Mouse (Mus musculus) C2C12 (cell line): ENCODE results near the gene Srpr. TPM values are rescaled to one million over a fixed set of nuclear protein-coding genes. Genes with fewer than 3 reads are reported as not detected.

Experiments used
- H3K27me3 ChIP-seq: one replicate; pipeline ENCODE4 v1.6.1; 2011; ENCODE audit not compliant: control insufficient read depth, insufficient read depth, insufficient read length
- H3K36me3 ChIP-seq: one replicate; pipeline ENCODE4 v1.6.1; 2011; ENCODE audit not compliant: control insufficient read depth, insufficient read depth
- H3K4me3 ChIP-seq: one replicate; pipeline ENCODE4 v1.5.1; 2011; ENCODE audit warnings: mild to moderate bottlenecking, control low read depth; ENCODE audit not compliant: poor library complexity, insufficient read depth, severe bottlenecking
- H3K79me2 ChIP-seq: one replicate; pipeline ENCODE4 v1.6.1; 2011; ENCODE audit not compliant: control insufficient read depth, insufficient read depth
- H3K79me3 ChIP-seq: one replicate; pipeline ENCODE4 v1.6.1; 2011; ENCODE audit warnings: low read depth, control low read depth
- H3ac ChIP-seq: one replicate; pipeline ENCODE3; 2011; ENCODE audit warnings: low read depth; ENCODE audit not compliant: control insufficient read depth, insufficient read length
- CEBPB ChIP-seq: IDR thresholded peaks from one replicate; pipeline ENCODE4 v1.6.1; 2011; ENCODE audit warnings: low read depth, mild to moderate bottlenecking, control low read depth, moderate library complexity
- CTCF ChIP-seq: IDR thresholded peaks from one replicate; pipeline ENCODE4 v1.5.1; 2011; ENCODE audit not compliant: control insufficient read depth, insufficient read depth, insufficient read length
- FOSL1 ChIP-seq: IDR thresholded peaks from one replicate; pipeline ENCODE4 v1.8.0; 2011; ENCODE audit warnings: mild to moderate bottlenecking, low read length; ENCODE audit not compliant: poor library complexity, insufficient read depth, severe bottlenecking
- MAX ChIP-seq: IDR thresholded peaks from one replicate; pipeline ENCODE4 v1.6.1; 2011; ENCODE audit warnings: mild to moderate bottlenecking, control low read depth
- MYOD1 ChIP-seq: IDR thresholded peaks from one replicate; pipeline ENCODE4 v1.6.1; 2011; ENCODE audit warnings: low read depth; ENCODE audit not compliant: control insufficient read depth, insufficient read length
- MYOG ChIP-seq: IDR thresholded peaks from one replicate; pipeline ENCODE4 v1.6.1; 2011; ENCODE audit not compliant: control insufficient read depth, insufficient read length; ENCODE audit errors: extremely low read depth
- USF1 ChIP-seq: IDR thresholded peaks from one replicate; pipeline ENCODE4 v1.6.1; 2011; ENCODE audit warnings: low read depth, mild to moderate bottlenecking, control low read depth, moderate library complexity
- polyA plus RNA-seq: library from polyadenylated mRNA; unstranded; fragments of >200 nt; fragmentation: generic; extraction: Trizol; gene quantifications from one replicate; pipeline ENCODE4 v1.2.1, GENCODE M21; 2012; ENCODE audit warnings: missing spikeins

Gene Srpr
- polyA plus RNA-seq, 1 experiment: 86.3 TPM

DNA sequence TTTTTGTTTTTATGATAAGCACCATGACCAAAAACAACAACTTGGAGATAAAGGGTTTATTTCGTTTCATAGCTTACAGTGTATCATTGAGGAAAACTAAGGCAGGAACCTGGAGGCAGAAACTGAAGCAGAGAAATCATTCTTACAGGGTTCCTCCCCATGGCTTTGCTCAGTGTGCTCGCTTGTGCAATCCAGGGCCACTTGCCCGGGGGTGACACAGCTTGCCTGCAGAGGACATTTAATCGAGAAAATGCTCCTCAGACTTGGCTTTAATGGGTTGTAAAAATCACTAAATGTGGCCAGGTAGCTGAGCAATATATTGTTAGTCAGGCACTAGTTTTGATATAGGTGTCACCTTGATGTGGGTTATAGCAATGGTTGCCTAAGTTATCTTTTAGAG, 78.5 kb downstream of the Srpr start:
- TF ChIP-seq CEBPB: no peak
- no peak for TF ChIP-seq MYOD1
- no peak for TF ChIP-seq CTCF
- no peak for TF ChIP-seq USF1
- no peak for TF ChIP-seq MYOG
- TF ChIP-seq FOSL1: no peak
- no peak for TF ChIP-seq MAX
- no peaks in the 10 kb centered on the region for H3K79me2 ChIP-seq
- H3K36me3 ChIP-seq: peaks cover 24% of the 10 kb centered on the region
- H3K4me3 ChIP-seq: no peak overlapping the region
- no peaks in the 10 kb centered on the region for H3K79me3 ChIP-seq
- H3K27me3 ChIP-seq: no peaks in the 10 kb centered on the region
- H3ac ChIP-seq: no peak overlapping the region

DNA sequence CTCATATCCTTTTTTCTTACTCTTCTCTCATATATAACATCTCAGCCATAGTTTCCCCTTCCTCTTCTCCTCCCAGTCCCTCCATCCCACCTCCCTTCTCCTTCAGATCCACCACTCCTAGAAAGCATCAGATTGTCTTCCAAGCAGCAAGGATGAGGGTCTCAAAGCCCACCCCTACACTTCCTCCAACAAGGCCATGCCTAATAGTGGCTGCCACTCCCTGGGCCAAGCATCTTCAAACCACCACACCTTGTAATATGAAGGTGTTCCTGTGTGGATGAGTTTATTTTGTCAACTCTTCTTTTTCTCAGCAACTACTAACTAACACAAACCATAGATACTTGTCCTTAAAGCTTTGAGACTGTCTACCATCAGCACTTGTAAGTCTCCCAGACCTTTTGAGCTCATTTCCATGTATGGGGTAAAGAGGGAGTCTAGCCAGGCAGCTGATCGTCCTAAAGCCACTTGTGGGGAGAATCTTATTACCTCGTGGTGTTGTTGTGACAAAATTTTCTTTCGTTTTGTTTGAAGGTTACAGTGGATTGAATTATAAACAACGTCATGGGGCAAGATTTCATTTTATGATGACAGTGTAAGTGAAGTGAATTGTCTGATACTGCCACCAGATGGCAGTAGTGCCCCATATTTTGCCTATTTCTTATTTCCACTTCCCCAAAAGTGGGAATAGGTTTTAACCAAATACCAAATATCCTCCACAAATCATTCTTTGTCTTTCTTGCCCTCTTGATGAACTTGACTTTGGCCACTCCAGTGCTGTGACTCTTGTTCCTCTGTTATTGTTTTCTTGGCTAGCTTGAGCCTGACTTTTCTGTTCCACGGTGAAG, 82.3 kb downstream of the Srpr start:
- Histone ChIP-seq H3K79me3 (no peaks in the 10 kb centered on the region), H3K4me3 (no peak overlapping the region), H3K36me3 (peaks cover under 1% of the 10 kb centered on the region), H3K79me2 (no peaks in the 10 kb centered on the region), H3K27me3 (no peaks in the 10 kb centered on the region), H3ac (no peak overlapping the region)
- TF ChIP-seq MYOG (no peak), CTCF (peak; percentile 17), MAX (no peak), MYOD1 (no peak), USF1 (no peak), FOSL1 (no peak), CEBPB (no peak)

DNA sequence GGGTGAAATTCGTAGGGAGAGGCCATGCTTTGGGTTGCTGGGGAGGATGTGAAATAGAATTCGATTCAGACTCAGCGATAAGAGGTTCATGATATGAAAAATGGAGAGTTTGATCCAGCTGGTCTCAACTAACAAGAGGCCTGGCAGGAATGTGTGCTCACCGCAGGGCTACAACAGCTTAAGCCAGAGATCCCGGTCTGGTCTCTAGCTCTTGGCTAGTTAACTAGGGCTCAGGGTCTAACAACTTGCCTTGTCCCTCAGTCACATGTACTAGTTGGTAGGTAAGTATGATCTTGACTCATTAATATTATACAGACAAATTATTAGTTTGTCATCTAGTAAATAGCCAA, 82.9 kb downstream of the Srpr start:
- H3K4me3 ChIP-seq: no peak overlapping the region
- no peaks in the 10 kb centered on the region for H3K79me2 ChIP-seq
- H3K79me3 ChIP-seq: no peaks in the 10 kb centered on the region
- H3K36me3 ChIP-seq: no peaks in the 10 kb centered on the region
- no peaks in the 10 kb centered on the region for H3K27me3 ChIP-seq
- no peak overlapping the region for H3ac ChIP-seq
- TF ChIP-seq USF1 (no peak), MYOD1 (no peak), FOSL1 (no peak), MYOG (no peak), CTCF (no peak), CEBPB (no peak), MAX (no peak)

DNA sequence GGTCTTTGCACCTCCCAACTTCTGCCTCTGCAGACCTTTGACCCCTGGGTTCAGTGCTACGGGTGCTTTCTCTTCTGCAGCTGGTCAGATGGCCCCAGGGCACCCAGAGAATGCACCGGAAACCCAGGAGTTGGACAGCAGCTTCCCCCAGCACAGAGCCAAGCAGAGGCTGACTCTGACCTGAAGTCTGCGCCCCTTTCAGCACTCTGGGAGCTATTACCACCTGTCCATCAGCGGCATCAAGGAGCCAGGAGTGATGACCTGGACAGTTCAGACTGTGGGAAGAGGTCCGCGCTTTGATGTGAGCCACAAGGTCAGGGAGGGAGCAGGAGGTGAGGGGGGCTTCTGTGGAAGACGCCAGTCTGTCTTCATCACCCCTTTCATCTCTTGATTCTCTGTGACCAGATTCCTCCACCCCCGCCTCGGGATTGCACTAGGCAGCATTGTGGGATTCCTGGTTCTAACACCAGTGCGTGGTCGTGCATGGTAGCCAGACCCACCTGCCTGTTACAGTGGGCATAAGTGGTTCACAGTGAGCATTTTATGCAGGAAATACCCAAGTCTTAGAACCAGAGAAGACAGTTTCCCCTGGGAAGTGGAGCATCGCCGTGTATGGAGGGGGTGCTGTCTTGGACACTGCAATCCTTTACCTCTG, 83.6 kb downstream of the Srpr start:
- no peaks in the 10 kb centered on the region for H3K79me3 ChIP-seq
- no peak overlapping the region for H3ac ChIP-seq
- H3K79me2 ChIP-seq: no peaks in the 10 kb centered on the region
- H3K27me3 ChIP-seq: no peaks in the 10 kb centered on the region
- no peaks in the 10 kb centered on the region for H3K36me3 ChIP-seq
- no peak overlapping the region for H3K4me3 ChIP-seq
- TF ChIP-seq MAX (no peak), MYOD1 (no peak), FOSL1 (no peak), CEBPB (no peak), MYOG (no peak), USF1 (no peak), CTCF (no peak)

DNA sequence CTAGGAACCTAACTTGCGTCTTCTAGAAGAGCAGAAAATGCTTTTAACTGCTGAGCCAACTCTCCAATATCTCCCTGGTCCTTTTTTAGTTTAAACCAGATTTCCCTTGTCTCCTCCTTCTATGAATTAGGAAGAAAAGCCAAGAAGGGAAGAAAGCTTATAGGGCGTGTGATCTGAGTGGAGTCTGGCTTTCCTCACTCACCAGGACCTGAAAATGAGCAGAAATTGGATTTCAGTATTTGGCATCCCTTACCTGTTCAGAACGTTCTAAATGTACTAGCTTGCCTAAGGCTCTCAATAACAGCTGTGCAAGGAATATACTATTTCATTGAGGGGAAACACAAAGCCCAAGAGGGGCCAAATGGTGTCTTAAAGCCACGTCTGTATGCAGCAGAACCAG, 84.4 kb downstream of the Srpr start:
- Histone ChIP-seq H3K79me3 (no peaks in the 10 kb centered on the region), H3K36me3 (no peaks in the 10 kb centered on the region)
- TF ChIP-seq CTCF (no peak), FOSL1 (no peak), MAX (no peak), MYOD1 (no peak), MYOG (no peak), CEBPB (no peak), USF1 (no peak)

More for the DNA sequence above, 84.4 kb downstream of the Srpr start:
- H3ac ChIP-seq: no peak overlapping the region
- H3K79me2 ChIP-seq: no peaks in the 10 kb centered on the region
- no peaks in the 10 kb centered on the region for H3K27me3 ChIP-seq
- H3K4me3 ChIP-seq: no peak overlapping the region
